Mouse (Mus musculus) central nervous system, embryonic 11.5 days (tissue): ENCODE data around the gene Rab3gap1. TPM values are rescaled to one million over a fixed set of nuclear protein-coding genes. Genes with fewer than 3 reads are reported as not detected.

Source experiments
- polyA plus RNA-seq: library from polyadenylated mRNA; depleted of rRNA; stranded (reverse); fragments of >200 nt; gene quantifications from 2 replicates; pipeline ENCODE4 v1.2.3, GENCODE M21; 2012; rRNA removed

Rab3gap1 gene
- 16.6 and 17.4 TPM in 2 replicates for polyA plus RNA-seq

GRCm38 (mm10) chr1:127868300-127869261, at the start of gene Rab3gap1:
Gene Rab3gap1 (plus strand): TSS chr1:127868773.

GRCm38 (mm10) chr1:127854486-127855222, 13.9 kb upstream of the Rab3gap1 start, which contains the start of gene Map3k19:
Gene Map3k19 (minus strand): TSS chr1:127855031.

Other genes starting within 250 kb of the Rab3gap1 start
- 24.6 and 26.8 TPM in 2 replicates for gene Tmem163, start 189.2 kb upstream of the Rab3gap1 start, polyA plus RNA-seq
- gene Acmsd, start 139.4 kb upstream of the Rab3gap1 start, polyA plus RNA-seq, result 0.47 and 0.64 TPM in 2 replicates
- gene Ccnt2, start 94.6 kb upstream of the Rab3gap1 start, polyA plus RNA-seq, result 40.6 and 76.2 TPM in 2 replicates
- 0.06 and 0.10 TPM in 2 replicates for gene Map3k19, start 13.7 kb upstream of the Rab3gap1 start, polyA plus RNA-seq
- 18.6 and 19.9 TPM in 2 replicates for gene Zranb3, start 234.3 kb downstream of the Rab3gap1 start, polyA plus RNA-seq
- 54.0 and 74.4 TPM in 2 replicates for gene R3hdm1, start 234.5 kb downstream of the Rab3gap1 start, polyA plus RNA-seq